Mouse (Mus musculus) MN1 (cell line): Measurements from ENCODE around the gene Ch25h.

Source experiments
- DNase-seq: peaks from one replicate; pipeline ENCODE4 v3.0.0-alpha.2; 2016; ENCODE audit warnings: low spot score

The Ch25h gene

DNA sequence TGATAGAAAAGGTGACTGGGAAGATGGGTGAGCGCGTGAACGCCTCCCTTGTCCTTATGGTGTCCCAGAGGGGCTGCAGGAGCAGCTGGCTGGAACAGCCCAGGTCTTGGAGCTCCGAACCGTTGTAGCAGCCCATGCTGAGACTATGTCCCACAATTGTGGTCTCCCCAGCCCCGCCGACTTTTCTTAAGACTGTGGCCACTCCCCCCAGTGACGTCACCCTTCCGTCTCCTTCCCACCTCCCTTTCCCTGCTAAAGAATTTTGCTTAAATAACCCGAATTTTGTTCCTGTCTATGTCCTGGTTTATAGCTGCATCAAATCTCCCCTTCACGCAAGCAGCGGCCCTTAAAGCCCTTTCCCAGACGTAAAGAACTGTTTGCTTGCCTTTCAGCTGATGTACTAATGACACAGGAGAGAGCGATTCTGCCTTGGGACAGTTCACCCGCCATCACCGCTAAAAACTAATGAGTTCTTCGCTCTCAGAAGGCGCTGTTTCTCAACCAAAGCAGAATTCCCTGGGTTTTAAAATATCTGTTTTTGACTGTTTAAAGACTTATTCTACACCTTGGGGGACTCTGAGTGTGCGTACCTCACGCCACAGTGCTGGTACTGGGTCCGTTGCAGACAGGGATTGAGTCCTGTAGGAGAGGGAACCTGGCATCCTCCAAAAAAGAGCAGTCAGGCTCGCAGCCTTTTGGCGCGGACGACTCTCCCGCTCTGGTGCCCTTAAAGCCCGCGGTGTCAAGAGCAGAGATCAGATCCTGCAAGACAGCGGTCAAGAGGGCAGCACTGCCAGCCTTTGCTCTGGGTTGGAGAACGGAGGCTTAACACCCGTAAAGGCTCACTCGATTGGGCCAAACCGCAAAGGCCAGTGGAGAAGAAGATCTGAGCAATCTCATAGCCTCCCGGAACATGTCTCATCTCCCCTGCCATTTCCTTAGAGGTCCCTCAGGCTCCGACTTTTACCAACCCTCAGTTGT lies at the start of gene Ch25h:
Gene Ch25h, minus strand, starts transcription at position 174 of the 981 bp plus-strand sequence.
- no peak for DNase-seq

DNA sequence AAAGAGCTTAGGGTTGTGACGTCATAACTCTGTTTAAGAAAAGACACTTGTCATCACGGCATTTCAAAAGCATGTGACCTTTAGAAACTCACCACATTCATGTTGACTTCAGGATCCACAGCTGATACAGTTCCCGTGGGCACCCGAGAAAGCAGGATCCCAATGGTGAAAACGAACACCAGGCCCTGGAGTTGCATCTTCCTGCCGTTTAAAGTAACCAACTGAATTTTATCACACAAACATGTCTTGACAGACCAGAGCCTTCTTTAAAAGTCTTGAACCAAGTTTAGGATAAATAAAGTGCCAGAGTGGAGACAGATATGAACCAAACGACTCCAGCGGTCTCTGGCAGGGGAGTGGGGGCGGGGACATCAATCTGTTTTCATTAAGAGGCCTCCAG lies 49.7 kb upstream of the Ch25h start:
- DNase-seq = no peak

DNA sequence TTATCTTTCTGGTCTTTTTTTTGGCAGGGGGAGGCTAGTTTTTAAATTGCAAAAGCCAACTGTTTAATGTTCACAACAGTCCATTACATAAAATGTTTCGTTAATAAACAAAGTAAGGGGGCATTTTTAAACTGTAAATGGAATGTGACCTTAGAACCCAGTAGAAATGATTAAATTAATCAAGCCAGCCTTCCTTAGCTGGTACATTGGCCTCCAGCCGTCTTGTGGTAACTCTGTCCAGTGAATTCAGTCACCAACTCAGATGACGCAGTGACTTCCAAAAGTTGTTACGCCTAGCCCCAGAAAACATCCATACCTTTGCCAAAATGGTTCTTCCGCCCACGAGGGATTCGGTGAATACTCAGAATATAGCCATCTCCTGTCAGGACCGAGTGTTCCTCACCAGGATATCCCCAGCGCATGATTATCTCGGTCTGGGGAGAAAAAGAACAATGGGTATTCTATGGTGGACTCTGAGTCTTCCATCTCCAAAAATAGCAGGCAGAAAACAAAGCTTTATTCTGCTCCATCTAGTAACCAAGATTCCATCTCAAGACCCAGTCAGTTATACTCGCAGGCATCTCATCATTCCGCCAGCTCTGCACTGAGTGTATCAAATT lies 48.3 kb upstream of the Ch25h start:
- DNase-seq = no peak

DNA sequence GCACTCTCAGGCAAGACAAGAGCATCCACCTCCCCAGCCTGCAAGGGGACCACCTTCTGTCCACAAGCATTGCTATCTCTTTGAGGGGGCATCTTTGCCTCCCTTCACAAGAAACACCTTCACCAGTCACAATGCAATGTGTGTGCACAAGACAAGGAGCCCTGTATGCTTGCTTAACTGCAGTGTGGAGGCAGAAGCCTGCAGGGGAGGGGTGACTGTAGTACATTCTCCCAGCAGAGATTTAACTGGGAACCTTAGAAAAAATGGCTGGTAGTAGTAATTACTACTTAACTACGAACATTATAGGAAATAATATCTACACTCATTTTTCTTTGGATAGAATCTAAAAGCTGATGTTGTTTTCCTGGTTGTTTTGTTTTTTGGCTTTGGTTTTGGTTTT lies 47.0 kb upstream of the Ch25h start:
- no peak for DNase-seq

DNA sequence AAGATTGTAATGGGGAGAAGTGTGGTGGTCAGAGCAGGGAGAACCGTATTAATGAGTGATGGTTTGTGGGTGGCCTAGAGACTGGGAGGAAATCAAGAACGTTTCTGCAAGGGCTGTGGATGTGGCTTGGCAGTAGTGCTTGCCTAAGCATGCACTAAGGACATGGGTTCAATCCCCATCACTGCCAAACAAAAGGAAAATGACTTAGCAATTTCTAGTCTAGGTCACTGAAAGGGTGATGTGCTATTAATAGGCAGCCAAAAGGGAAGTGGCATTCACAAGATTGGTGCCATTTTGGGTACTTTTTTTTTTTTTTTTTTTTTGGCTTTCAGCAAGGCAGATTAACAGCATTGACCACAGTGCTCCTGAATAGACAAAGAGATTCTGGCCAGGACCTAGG lies 46.4 kb upstream of the Ch25h start:
- no peak for DNase-seq

DNA sequence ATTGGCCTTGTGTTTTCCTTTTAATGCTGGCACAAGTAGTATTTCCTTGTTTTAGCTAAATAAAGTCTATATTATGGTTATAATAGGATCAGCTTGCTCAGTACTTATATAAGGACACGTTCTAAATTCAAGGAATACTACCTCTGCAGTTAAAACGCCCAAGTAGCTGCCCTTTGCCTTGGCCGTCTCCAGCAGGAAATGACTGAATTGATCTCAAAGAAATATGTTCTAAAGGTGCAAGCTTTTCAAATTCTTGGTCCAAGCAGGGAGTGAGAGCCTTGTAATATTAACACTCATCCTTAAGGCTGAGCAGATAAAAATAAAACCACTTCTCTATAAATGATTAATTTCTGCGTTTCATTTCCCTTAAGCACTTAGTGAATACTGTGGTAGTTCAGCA lies 45.1 kb upstream of the Ch25h start:
- DNase-seq = no peak

DNA sequence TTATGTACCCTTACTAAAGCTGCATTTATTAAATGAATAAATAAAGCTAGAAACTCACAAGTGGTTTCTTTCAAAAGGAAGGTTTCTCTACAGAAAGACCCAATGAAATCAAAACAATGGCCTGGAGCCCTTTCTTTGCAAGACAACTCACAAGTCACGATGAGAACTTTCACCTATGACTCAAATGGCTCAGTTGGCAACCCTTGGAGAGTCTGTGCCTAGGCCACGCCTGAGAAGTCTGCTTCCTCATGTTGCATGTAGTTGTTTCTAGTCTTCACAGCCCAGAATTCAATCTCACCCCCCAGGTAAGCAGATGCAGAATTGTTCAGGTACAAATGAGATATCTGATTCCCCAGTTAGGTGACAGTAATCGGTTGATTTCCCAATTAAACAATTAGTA lies 44.7 kb upstream of the Ch25h start:
- no peak for DNase-seq

DNA sequence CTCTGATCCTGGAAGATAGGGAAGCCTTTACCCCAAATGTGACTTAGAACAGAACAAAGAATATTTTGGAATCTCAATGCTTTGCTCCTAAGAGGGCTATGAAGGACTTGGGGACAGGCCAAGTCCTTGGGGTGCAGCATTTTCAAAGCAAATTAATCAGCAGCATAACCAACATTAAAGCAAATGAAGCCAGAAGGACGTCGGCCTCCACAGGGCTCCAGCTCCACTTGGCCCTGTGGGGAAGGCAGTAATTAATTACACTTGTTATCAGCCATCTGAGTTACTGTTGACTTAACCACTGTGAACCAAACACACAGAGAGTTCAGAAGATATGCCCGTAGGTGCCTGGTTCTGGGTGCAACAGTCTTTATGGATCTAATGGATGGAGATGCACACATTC lies 43.8 kb upstream of the Ch25h start:
- no peak for DNase-seq

DNA sequence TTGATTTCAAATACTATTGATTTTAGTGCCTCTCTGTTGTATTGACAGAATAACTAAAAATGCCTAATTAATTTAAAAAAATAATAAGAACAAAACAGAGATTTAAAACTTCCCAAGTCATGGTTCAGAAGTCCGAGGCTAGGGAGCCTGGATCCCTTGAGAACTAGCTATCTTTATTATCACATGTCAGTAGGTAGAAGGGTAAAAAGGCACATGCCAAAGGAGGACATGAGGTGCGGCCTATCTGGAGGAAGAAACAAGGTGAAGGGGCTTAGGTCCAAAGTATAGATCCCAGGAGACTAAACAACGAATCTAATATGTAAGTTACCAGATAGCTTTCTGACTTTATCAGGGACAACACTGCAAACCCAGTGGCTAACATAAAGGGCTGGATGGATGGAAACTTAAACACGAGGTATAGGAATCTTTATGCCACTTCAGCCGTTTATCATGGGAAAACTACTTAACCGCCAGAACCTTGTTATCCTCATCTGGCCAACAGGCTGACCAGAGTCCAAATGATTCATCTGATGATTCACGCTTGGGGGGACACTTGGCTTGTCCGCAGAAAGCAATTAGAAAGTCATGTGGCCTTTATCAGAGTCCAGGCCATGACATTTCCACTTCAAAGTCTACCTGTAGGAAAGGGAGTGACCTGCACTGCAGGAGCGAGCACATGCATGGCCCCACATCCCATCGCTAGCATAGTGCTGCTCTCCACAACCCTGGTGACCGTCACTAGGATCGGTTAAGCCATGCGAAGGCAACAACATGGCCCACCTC lies 43.0 kb upstream of the Ch25h start:
- DNase-seq = peak; percentile 7

DNA sequence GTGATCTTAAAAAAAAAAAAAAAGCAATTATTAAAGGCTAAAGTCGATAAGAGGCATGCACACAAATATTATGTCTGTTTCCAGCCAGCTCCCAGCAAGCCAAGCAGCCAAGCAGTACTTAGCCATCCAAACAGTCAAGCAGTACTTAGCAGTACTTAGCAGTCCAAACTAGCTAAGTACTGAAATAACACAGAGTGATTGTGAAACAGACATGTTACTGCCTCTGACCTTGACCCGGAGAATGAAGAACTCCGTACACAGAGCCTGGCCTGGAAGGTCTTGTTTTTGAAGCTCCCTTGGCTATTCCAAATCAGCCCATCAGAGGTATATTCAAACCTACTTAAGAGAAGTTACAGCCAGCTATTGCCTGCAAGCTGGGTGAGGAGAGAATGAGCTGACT lies 42.2 kb upstream of the Ch25h start:
- DNase-seq = no peak

DNA sequence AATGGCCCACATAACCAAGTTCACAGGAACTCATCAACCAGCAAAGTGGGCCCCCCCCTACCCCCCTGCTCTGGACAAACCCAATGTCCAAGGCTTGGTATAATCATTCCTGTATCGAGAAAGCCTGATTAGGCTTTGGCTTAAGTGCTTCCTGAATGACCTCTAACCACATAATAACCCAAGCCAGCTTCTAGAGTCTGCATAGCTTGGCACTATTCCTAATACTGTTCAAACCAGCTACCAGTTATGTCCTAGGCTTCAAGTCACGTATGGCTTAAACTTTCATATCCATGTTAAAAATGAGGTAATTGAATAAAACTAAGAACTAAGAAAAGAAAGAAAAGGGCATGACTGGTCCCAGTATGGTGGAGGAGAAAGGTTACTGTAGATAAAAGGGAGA lies 41.4 kb upstream of the Ch25h start:
- DNase-seq = no peak

DNA sequence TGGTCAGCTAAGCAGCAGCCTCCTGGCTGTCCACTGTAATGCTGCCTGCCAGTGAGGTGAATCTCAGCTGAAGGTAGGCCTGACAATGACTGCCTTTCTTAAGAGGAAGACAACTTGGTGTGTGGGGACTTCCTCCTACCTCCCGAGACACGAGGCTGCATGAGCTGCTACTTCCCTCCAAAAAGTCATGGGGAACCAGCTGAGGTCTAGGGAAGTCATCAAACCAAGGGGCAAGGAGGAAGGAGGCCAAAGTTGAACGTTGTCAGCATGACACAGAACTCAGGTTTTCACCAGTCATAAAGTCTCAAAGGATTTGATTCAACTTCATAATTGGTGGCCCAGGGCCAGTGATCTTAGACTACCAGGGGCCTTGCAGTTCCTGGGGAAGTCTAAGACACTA lies 40.7 kb upstream of the Ch25h start:
- DNase-seq = no peak

DNA sequence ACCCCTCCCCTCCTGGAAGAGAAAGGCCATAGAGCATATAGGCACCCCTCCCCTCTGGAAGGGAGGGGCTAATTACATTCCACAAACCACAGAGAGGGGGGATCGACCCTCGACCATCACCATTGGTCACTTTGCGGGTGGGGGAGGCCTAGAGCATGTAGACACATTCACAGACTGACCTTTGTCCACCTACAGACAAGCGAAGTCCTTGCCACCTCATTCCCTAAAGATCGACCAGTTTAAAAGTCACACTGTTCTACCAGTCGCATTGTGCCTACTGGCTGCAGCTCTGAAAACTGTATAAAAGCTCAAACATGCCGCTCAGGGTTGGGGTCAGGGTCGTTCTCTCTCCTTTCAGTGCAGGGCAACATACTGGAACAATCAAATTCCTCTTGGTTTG lies 36.6 kb upstream of the Ch25h start:
- no peak for DNase-seq

DNA sequence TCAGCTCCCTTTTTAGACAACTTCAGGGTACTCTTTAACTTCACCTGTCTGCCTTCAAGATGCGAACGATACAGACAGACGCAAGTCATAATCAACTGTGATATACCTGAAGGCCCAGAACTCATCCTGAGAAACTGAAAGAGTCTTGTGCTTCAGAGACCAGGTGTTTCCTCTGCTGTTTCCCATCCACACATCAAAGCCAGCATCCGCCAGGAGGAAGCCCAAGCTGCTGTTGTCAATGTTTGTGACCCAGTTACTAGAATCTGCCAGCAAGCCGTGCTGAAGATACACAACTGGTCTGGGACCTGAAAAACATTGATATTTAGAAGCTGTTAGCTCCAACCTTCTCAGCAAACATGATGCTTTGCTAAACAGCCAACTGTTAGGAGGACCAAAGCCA lies 35.8 kb upstream of the Ch25h start:
- no peak for DNase-seq

DNA sequence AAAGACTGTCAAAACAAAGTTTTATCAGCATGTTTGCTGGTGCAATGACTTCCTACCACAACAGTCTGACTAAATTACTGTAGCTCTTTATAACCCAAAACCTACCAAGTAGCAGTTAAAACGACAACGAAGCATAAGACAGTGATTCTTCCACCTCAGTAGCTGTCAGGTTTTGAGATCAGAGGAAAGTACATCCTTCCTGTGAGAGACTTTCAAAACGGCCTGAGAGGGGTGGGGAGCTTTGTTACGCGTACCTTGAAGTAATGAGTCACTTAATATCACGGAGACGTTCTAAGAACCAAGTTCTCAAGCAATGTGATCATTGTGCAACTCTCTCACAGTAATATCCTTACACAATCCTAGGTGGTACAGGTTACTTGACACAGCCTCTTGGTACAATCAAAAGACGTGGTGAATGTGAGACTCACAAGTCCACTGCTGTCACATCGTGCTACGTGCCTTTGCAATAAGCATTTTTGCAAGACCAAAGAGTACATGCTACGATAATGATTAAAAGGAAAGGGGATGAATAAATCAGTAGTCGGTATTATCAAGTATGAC lies 30.3 kb upstream of the Ch25h start:
- no peak for DNase-seq

DNA sequence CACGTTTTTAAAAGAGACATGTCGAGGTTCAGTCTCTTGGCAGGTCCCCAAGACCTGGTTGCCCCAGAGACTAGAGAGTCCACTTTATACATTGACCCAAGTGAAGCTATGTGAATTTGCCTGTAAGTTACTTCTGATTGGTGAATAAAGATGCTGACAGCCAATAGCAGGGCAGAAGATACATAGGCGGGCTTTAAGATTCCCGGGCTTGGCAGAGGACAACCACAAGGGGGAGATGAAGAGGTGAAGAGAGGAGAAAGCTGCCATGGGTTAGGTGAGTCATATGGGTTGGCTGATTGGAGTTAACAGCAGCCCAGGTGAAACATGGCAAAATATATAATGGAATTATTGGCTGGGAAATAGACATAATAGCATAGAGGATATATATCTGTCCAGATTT lies 25.8 kb upstream of the Ch25h start:
- DNase-seq = peak; percentile 20

DNA sequence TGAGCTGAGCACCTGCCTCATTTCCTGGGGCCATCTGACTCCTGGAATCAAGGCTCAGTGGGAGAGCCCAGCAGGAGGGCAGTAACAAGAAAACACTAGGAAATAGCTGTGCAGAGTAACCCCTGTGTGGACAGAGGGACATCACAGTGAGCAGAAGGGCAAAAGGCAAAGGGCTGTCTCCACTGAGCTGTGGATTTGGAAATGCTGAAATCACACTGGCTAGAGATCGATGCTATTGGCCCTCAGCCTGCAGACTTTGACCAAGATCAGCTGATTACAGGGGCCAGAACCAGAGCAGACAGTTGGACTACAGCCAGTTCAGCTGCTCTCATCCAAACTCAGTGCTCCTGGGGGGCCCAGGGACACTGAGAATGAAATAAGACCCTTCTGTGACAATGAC lies 21.4 kb upstream of the Ch25h start:
- DNase-seq = no peak

DNA sequence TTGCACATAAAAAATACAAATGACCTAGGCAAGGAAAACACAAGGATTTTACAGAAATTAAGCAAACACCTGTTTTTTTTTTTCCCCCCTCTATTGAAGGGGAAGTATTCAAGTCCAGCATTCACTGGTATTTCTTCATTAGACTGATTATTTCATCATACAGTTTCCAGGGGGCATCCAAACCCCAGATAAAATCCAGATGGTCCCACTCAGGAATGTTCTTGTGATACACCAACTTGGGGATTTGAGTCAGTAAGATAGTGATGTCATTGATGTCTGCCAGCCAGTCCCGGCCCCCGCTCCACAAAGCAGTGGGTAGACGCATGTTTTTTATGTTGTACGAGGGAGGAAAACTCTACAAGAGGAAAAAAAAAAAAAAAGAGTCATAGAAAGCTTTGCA lies 18.9 kb upstream of the Ch25h start:
- no peak for DNase-seq

DNA sequence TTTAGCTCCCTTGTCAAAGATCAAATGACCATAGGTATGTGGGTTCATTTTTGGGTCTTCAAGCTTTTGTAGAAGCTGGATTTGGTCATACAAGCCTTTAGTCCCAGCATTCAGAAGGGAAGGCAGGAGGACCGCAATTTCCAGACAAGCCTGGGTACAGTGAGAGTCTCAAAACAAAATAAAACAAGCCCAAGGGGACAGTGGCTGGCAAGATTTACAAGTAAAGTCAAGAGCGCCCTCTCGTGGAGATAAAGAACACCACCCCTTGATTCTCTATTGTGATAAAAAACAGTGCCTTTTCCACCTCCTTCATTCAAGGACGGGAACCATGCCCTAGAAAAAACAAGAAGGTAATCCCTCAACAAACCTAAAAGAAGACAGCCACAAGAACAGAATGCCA lies 8.6 kb upstream of the Ch25h start:
- no peak for DNase-seq

DNA sequence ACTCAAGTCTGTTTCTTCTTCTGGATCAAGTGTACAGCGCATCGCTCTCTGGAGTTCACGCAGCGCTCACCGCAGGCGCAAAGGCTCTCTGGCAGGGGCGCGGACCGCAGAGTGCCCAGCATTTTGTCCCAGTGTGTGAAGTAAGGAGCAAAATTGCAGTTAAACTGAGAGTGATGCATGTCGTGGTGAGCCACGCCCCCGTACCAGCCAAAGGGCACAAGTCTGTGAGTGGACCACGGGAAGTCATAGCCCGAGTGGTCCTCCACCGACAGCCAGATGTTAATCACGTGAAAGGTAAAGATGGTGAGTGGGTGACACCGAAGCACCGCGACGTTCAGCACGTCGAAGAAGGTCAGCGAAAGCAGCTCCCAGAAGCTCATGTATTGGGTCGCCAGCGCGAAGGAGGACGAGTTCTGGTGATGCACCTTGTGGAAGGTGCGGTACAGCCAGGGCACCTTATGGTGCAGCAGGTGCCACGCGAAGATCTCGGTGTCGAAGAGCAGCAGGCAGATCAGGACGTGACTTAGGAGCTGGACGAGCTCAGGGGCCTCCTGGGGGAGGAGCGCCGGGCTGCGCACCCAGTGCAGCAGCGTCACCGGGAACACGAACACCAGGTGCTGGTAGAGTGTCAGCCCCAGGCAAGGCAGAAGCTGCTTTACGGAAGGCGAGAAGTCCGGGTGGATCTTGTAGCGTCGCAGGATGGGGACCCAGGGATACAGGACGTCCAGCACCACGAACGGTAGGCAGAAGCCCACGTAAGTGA lies 555 bp downstream of the Ch25h start:
- no peak for DNase-seq

DNA sequence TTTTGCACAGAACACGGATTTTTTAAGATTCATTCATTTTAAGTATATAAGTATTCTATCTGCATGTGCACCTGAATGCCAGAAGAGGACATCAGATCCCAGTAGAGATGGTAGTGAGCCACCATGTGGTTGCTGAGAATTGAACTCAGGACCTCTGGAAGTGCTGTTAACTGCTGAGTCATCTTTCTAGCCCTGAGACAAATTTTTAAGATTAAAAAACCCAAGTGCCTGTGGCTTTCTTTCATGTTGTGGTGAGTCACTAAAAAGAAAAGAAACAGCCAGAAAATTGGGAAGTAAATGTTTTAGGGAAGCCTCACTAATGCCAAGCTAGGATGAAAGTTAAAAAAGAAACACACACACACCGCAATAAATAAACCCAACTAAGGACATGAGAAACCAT lies 3.3 kb downstream of the Ch25h start:
- no peak for DNase-seq

DNA sequence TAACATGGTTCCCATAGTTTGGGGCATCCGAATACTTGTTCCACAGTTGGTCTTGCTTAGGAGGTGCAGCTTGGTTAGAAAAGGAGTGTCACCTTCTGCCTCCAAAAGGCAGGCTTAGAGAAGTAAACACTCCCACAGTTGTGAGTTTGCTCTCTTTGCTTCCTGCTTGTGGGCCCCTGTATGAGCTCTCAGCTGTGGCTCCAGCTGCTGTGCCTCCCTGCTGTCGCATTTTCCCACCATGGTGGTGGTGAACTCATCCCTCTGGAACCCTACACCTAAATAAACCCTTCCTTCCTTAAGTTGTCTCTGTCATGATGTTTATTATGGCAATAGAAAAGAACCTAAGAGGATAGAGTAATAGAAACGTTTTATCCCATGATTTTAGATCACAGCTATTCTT lies 6.2 kb downstream of the Ch25h start:
- no peak for DNase-seq
